Mouse (Mus musculus): ENCODE results near the gene Rpl18a. TPM values are rescaled to one million over a fixed set of nuclear protein-coding genes. Genes with fewer than 3 reads are reported as not detected.

The Rpl18a gene
- polyA plus RNA-seq, 1 experiment from 2014 or later, result 4,326 TPM

- 80% methylated on average over 3 of the region's 3 CpGs for WGBS
- Histone ChIP-seq H3K9ac (no peak overlapping the region), H3K4me1 (peaks cover 8% of the 10 kb centered on the region; the same call in 1 of the 2 replicates), H3K4me2 (no peak overlapping the region), H3K27me3 (no peaks in the 10 kb centered on the region), H3K4me3 (replicated peaks) (no peak overlapping the region), H3K27ac (no peak overlapping the region), H3K36me3 (no peaks in the 10 kb centered on the region), H3K9me3 (replicated peaks) (no peaks in the 10 kb centered on the region)
- ATAC-seq (replicated peaks; ENCODE audit: low FRiP score), result no peak
These were observed 47.8 kb downstream of the Rpl18a start for GRCm38 (mm10) chr8:70849333-70849990.

- WGBS, result 51% methylated on average over 15 of the region's 15 CpGs
- Histone ChIP-seq H3K36me3 (no peaks in the 10 kb centered on the region), H3K27ac (no peak overlapping the region), H3K9ac (no peak overlapping the region), H3K27me3 (0 out of 2 replicates have a peak, but pooled peaks cover 3% of the 10 kb centered on the region), H3K9me3 (replicated peaks) (no peaks in the 10 kb centered on the region), H3K4me3 (replicated peaks) (no peak overlapping the region), H3K4me1 (peaks cover 2% of the 10 kb centered on the region), H3K4me2 (no peak overlapping the region)
- no peak for ATAC-seq (replicated peaks; ENCODE audit: low FRiP score)
These were observed 50.6 kb downstream of the Rpl18a start for GRCm38 (mm10) chr8:70846371-70847154.

- no peaks in the 10 kb centered on the region for H3K36me3 ChIP-seq
- H3K4me3 ChIP-seq (replicated peaks), result no peak overlapping the region
- no peak for ATAC-seq (replicated peaks; ENCODE audit: low FRiP score)
- 0 out of 2 replicates have a peak, but pooled peaks cover 3% of the 10 kb centered on the region for H3K27me3 ChIP-seq
- H3K9ac ChIP-seq, result no peak overlapping the region
- H3K27ac ChIP-seq, result no peak overlapping the region
- H3K4me1 ChIP-seq, result peaks cover 16% of the 10 kb centered on the region
- 44% methylated on average over 5 of the region's 5 CpGs for WGBS
- no peaks in the 10 kb centered on the region for H3K9me3 ChIP-seq (replicated peaks)
- H3K4me2 ChIP-seq, result no peak overlapping the region
These were observed 52.1 kb downstream of the Rpl18a start for GRCm38 (mm10) chr8:70845108-70845507.

MicroRNAs within 50 kb of the gene (microRNA counts, 519-probe panel; counts per million panel counts)
- 31.7 counts per million for microRNA mmu-miR-1969

Small RNA genes lying within 50 kb of the gene (microRNA-seq; reads per million reads assigned to microRNA genes)
- gene Mir1969, result 1.8 reads per million, percentile 6 among the genes with 10 or more reads in this experiment
- not detected for gene Mir7067

Other genes with a start within 250 kb of the Rpl18a start
- 65.5 and 75.3 TPM in 2 replicates for gene Pgpep1, start 237.0 kb downstream of the Rpl18a start, polyA plus RNA-seq (2015; fragmentation: Nextera tagmentation; extraction: Ambion mirVana)
- gene Lsm4, start 224.2 kb downstream of the Rpl18a start, polyA plus RNA-seq (2015; fragmentation: Nextera tagmentation; extraction: Ambion mirVana), result 291 and 295 TPM in 2 replicates
- 59.9 and 68.1 TPM in 2 replicates for gene Jund, start 198.5 kb downstream of the Rpl18a start, polyA plus RNA-seq (2015; fragmentation: Nextera tagmentation; extraction: Ambion mirVana)
- gene Iqcn, start 194.0 kb downstream of the Rpl18a start, polyA plus RNA-seq (2015; fragmentation: Nextera tagmentation; extraction: Ambion mirVana), result 0.03 and 0.09 TPM in 2 replicates
- gene Gm3336, start 178.9 kb downstream of the Rpl18a start, polyA plus RNA-seq (2015; fragmentation: Nextera tagmentation; extraction: Ambion mirVana), result 0.55 and 0.83 TPM in 2 replicates
- gene Pde4c, start 173.7 kb downstream of the Rpl18a start, polyA plus RNA-seq (2015; fragmentation: Nextera tagmentation; extraction: Ambion mirVana), result 7.6 and 9.4 TPM in 2 replicates
- gene Rab3a, start 142.7 kb downstream of the Rpl18a start, polyA plus RNA-seq (2015; fragmentation: Nextera tagmentation; extraction: Ambion mirVana), result 15.5 and 18.6 TPM in 2 replicates
- gene Mpv17l2, start 136.5 kb downstream of the Rpl18a start, polyA plus RNA-seq (2015; fragmentation: Nextera tagmentation; extraction: Ambion mirVana), result 46.1 and 48.1 TPM in 2 replicates
- 58.0 and 66.9 TPM in 2 replicates for gene Pik3r2, start 120.7 kb downstream of the Rpl18a start, polyA plus RNA-seq (2015; fragmentation: Nextera tagmentation; extraction: Ambion mirVana)
- gene Mast3, start 92.4 kb downstream of the Rpl18a start, polyA plus RNA-seq (2015; fragmentation: Nextera tagmentation; extraction: Ambion mirVana), result 12.9 and 18.1 TPM in 2 replicates
- gene Il12rb1, start 89.0 kb downstream of the Rpl18a start, polyA plus RNA-seq (2015; fragmentation: Nextera tagmentation; extraction: Ambion mirVana), result 0.09 and 0.12 TPM in 2 replicates
- 5.0 and 6.5 TPM in 2 replicates for gene Arrdc2, start 57.7 kb downstream of the Rpl18a start, polyA plus RNA-seq (2015; fragmentation: Nextera tagmentation; extraction: Ambion mirVana)
- 2.6 and 2.9 TPM in 2 replicates for gene Kcnn1, start 34.2 kb downstream of the Rpl18a start, polyA plus RNA-seq (2015; fragmentation: Nextera tagmentation; extraction: Ambion mirVana)
- gene Ccdc124, start 23.5 kb downstream of the Rpl18a start, polyA plus RNA-seq (2015; fragmentation: Nextera tagmentation; extraction: Ambion mirVana), result 115 and 123 TPM in 2 replicates
- gene Slc5a5, start 4.7 kb downstream of the Rpl18a start, polyA plus RNA-seq (2015; fragmentation: Nextera tagmentation; extraction: Ambion mirVana), result 0.06 and 0.25 TPM in 2 replicates
- 49.7 and 58.9 TPM in 2 replicates for gene Map1s, start 8.5 kb upstream of the Rpl18a start, polyA plus RNA-seq (2015; fragmentation: Nextera tagmentation; extraction: Ambion mirVana)